Mouse (Mus musculus) thymus, postnatal 14 days (tissue): ENCODE data around the gene Lats2.
A peak's percentile ranks its signal among the peaks of the same experiment; 100 is the strongest.
"Not testable (repeated sequence)": the region's sequence is repeated elsewhere in the genome, so short reads cannot be mapped to it uniquely, and the experiment has no call there.

Source experiments
- DNase-seq: peaks from one replicate; pipeline ENCODE4 v3.0.0; 2021

The Lats2 gene

GRCm38 (mm10) chr14:57758237-57758636, at the start of gene Lats2:
Gene Lats2, minus strand, starts transcription at chr14:57758388.
- no peak for DNase-seq

GRCm38 (mm10) chr14:57803731-57804130, 45.5 kb upstream of the Lats2 start:
- DNase-seq = no peak

- peak; percentile 98 for DNase-seq
These were observed 40.1 kb upstream of the Lats2 start, which contains the start of gene Sap18 for GRCm38 (mm10) chr14:57797991-57798931. Gene Sap18, plus strand, starts transcription at chr14:57798180.

GRCm38 (mm10) chr14:57797551-57797950, 39.4 kb upstream of the Lats2 start:
- peak; percentile 17 for DNase-seq

DNA sequence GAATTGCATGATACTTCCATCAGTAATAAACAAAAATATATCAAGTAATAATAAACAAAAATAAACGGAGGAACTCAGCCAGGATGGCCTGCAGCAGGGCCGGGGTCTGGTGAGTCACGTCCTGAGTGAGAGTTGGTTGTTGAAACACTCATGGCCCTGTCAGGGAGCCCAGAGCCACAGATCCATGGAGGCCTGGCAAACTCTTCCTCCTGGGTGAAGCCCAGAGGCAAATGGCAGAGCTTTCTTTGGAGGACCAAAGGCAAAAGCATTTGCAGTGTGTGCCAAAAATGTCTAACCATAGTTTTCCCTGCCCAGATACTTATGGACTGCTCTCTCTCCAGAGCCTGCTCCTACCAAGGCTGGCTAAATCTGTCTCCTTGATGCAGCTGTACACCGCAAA, 33.0 kb upstream of the Lats2 start:
- no peak for DNase-seq

GRCm38 (mm10) chr14:57789759-57790158, 31.6 kb upstream of the Lats2 start:
- DNase-seq = no peak

DNA sequence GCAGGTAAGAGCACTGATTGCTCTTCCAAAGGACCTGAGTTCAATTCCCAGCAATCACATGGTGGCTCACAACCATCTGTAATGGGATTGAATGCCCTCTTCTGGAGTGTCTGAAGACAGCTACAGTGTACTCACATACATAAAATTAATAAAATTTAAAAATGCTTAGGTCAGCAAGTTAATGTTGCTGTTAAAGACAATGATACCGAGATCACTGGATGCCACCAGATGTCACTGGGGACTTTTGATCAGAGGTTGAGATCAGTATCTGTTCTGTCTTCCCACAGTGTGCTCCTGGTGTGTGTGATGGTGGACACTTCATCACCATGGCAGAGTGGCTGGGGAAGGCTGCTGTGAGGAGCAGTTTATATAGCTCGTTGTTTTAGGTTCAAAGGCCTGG, 31.1 kb upstream of the Lats2 start:
- no peak for DNase-seq

- DNase-seq = no peak
These were observed 29.2 kb upstream of the Lats2 start for GRCm38 (mm10) chr14:57787406-57787805.

- no peak for DNase-seq
These were observed 14.1 kb upstream of the Lats2 start for GRCm38 (mm10) chr14:57772157-57772815.

DNA sequence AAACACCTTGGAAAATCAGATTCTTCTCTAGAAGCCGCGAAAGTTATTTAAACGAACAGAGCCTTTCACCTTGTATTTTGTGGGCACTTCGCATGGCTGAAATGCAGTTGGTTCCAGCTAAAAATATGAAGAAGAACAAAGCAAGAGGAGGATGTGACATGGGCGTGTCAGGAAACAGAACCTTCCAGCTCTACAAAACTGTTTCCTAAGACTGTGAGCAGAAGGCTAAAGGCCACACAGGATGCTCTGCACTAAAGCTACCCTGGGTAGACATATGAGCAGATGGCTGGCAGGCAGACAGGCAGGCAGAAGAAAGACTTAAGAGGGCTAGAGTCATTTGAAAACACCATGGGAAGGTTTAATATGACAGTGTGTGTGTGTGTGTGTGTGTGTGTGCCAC, 10.9 kb upstream of the Lats2 start:
- DNase-seq = no peak

DNA sequence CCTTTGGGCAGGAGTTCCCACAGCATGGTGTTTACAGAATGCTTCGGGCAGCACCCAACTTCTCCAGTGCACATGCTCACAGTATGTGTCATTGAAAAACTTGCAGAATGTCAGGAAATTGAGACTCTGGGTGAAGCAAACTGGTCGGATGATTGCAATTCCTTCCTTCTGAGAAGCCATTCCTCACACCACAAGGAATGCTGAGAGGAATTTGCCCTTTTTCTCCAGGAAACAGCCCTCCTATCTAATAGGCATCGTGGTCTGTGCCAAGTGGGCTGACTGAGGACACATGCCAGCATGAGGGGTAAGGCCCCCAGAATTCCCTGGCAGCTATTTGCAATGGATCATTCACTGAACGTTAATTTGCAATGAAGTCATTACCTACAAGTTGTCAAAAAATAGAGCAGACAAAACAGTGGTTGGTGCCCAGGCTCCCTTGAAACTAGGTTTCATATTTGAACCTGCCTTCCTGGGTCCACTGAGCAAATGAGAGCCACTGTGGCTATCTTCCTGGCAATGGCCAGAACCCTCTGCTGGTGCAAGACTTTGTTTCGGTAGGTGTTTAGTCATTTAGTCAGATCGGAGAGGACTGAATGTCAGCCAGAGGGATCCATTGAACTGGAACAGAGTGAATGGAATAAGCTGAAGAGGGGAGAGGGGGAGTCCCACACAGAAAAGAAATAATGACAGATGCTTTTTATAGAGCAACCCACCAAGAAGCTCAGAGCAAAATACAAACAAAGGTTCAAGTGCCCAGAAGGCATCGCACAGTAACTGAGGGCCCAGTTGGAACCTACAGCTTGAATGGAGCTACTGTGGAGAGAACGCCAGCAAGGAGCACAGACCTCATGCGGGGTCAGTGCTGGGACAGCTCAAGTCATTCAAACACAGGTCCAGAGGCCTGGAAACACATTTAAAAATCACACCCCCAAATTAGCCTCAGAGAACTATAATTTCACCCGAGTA, 2.5 kb upstream of the Lats2 start:
- DNase-seq = no peak

GRCm38 (mm10) chr14:57756094-57756493, 2.1 kb downstream of the Lats2 start:
- DNase-seq = no peak

GRCm38 (mm10) chr14:57755661-57756060, 2.5 kb downstream of the Lats2 start:
- no peak for DNase-seq

DNA sequence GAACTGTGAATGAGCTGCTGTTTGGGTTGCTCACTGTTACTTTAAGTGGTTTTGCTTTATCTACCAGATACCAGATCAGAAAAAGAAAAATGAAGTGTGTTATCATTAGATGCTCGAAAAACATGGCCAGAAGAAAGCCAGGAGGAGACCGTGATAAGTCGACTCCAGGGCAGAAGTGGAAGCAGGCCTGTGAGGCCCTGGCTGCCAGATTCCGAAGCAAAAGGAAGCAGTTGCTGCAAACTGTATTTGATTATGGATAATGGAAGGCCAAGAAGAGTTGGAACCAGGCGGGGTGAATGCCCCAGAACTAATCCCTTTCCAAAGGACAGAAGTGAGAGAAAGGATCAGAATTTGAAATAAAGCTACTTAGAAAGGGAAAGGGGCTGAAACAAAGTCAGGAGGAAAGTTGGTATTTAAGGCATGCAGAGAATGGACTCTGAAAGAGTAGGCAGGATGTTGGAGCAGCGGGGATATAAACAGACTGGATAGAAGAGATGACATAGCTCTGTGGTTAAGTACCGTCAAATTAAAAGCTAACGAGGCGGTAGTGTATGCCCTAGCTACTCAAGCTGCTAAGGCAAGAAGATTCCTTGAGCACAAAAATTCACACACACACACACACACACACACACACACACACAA, 4.7 kb downstream of the Lats2 start:
- DNase-seq = no peak

DNA sequence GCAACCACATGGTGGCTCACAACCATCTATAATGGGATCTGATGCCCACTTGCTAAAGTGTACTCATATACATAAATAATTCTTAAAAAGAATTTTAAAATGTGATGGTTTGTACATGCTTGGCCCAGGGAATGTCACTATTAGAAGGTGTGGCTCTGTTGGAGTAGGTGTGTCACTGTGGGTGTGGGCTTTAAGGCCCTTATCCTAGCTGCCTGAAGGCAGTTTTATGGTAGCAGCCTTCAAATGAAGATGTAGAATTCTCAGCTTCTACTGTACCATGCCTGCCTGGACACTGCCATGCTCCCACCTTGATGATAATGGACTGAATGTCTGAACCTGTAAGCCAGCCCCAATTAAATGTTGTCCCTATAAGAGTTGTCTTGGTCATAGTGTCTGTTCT, 7.2 kb downstream of the Lats2 start:
- DNase-seq = not testable (repeated sequence)

DNA sequence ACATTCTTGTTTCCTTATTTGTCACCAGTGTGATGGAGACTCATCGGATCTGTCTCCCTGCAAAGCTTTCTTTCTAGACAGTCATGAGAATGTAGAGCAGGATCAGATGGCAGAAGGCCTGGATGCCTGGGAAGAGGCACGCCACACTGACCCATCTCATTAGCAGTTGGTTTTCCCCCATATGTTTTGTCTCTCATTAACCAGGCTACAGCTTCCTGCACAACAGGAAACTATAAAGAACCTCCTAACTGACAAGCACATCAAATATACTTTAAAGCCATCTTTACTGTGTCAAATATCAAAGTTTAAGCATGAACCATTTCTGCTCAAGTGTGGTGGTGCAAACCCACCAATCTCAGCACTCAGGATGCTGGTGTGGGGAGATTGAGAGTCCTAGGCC, 8.7 kb downstream of the Lats2 start:
- DNase-seq = no peak

GRCm38 (mm10) chr14:57746001-57746771, 12.0 kb downstream of the Lats2 start, which contains the start of gene Gm49361:
Gene Gm49361, minus strand, starts transcription at chr14:57746103.
- DNase-seq = peak; percentile 83

- peak; percentile 61 for DNase-seq
These were observed 12.8 kb downstream of the Lats2 start for GRCm38 (mm10) chr14:57745291-57745969.

- no peak for DNase-seq
These were observed 13.6 kb downstream of the Lats2 start for GRCm38 (mm10) chr14:57744547-57744946.

- no peak for DNase-seq
These were observed 17.5 kb downstream of the Lats2 start for GRCm38 (mm10) chr14:57740651-57741050.

GRCm38 (mm10) chr14:57737089-57737488, 21.1 kb downstream of the Lats2 start:
- DNase-seq = no peak
